Mouse (Mus musculus) midbrain, embryonic 14.5 days (tissue): Measurements from ENCODE around the gene Ak5. TPM values are rescaled to one million over a fixed set of nuclear protein-coding genes. Genes with fewer than 3 reads are reported as not detected.

Source experiments
- ATAC-seq: fragments of 200-750 bp; cut with Nextera tagmentation; 2 replicates; pipeline ENCODE4 v1.8.0; 2017; ENCODE audit warnings: moderate number of reproducible peaks, moderate library complexity; ENCODE audit not compliant: low FRiP score, low TSS enrichment
- DNase-seq: peaks from one replicate; pipeline ENCODE4 v3.0.0-alpha.2; 2015
- H3K27ac ChIP-seq: fragments of 300-500 bp; sonication (generic); replicated peaks from 2 replicates; pipeline ENCODE4 v1.5.1; 2014; ENCODE audit warnings: mild to moderate bottlenecking, low read depth, low read length, moderate library complexity
- H3K27me3 ChIP-seq: fragments of 300-500 bp; sonication (generic); 2 replicates; pipeline ENCODE4 v1.6.1; 2014; ENCODE audit warnings: low read length, control low read depth, mixed read lengths; ENCODE audit not compliant: control insufficient read depth, insufficient read depth
- H3K36me3 ChIP-seq: fragments of 300-500 bp; sonication (generic); 2 replicates; pipeline ENCODE4 v1.6.1; 2014; ENCODE audit warnings: low read length, control low read depth; ENCODE audit not compliant: control insufficient read depth, insufficient read depth
- H3K4me1 ChIP-seq: fragments of 300-500 bp; sonication (generic); 2 replicates; pipeline ENCODE4 v1.6.1; 2014; ENCODE audit warnings: mild to moderate bottlenecking, antibody characterized with exemption, low read length, control low read depth; ENCODE audit not compliant: control insufficient read depth, insufficient read depth
- H3K4me2 ChIP-seq: fragments of 300-500 bp; sonication (generic); 2 replicates; pipeline ENCODE4 v1.6.1; 2014; ENCODE audit warnings: mild to moderate bottlenecking, low read length, moderate library complexity
- H3K4me3 ChIP-seq: fragments of 300-500 bp; sonication (generic); replicated peaks from 2 replicates; pipeline ENCODE4 v1.5.1; 2014; ENCODE audit warnings: low read depth, low read length
- H3K9ac ChIP-seq: fragments of 300-500 bp; sonication (generic); replicated peaks from 2 replicates; pipeline ENCODE4 v1.6.1; 2014; ENCODE audit warnings: mild to moderate bottlenecking, low read length, moderate library complexity
- H3K9me3 ChIP-seq: fragments of 300-500 bp; sonication (generic); 2 replicates; pipeline ENCODE4 v1.6.1; 2016; ENCODE audit warnings: low read length, control low read depth, mixed read lengths; ENCODE audit not compliant: control insufficient read depth
- WGBS: fragments of 180-500 bp; shearing (Covaris S2); extraction: QIAGEN DNeasy Blood & Tissue Kit; methylation state at CpG from one replicate; pipeline ENCODE4 v1.1.7; 2014; 5-methylcytosine and 5-hydroxymethylcytosine counted together
- polyA plus RNA-seq: library from polyadenylated mRNA; unstranded; fragments of >200 nt; fragmentation: Nextera tagmentation; extraction: Ambion mirVana; gene quantifications from 2 replicates; pipeline ENCODE4 v1.2.1, GENCODE M21; 2014

The Ak5 gene
- polyA plus RNA-seq, 1 experiment from 2014 or later, result 9.2 TPM

DNA sequence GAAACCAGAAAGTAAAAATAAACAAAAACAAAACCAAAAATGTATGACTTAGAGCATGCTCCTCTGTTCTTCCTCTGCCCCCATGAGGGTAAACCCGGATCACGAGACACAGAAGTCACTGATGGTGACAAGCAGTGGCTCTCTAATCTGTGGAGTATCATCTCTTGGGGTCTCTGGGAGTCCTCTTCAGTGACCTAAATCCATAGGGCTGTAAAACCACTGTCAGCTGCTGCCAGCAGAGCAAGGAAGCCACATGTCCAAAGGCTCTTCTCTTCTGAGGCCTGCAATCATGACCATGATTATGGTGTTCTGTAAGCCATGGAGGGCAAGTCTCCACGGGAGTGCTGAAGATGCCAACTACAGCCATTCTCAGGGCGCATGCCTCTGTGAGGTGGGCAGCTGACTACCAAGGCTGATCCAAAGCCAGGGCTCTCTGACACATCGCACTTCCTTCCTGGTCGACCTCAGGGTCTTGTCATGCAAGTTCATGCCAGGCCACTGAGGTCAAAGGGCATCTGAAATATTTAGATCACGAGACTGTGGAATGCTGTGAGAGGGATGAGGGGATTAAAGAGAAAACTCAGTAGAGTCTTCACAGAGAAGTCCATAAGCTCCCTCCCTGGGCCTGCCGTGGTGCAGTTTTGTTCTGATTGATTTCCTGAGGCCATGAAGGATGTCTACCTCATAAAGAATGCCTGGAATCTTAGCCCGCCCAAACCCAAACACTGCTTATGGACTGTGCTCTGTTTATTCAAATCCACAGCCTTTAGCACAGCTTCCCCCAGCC lies 99.5 kb downstream of the Ak5 start:
- no peaks in the 10 kb centered on the region for H3K36me3 ChIP-seq
- H3K4me2 ChIP-seq, result no peak overlapping the region
- WGBS, result 74% methylated on average over 9 of the region's 9 CpGs
- no peaks in the 10 kb centered on the region for H3K9me3 ChIP-seq
- no peak overlapping the region for H3K27ac ChIP-seq
- no peaks in the 10 kb centered on the region for H3K27me3 ChIP-seq
- no peak for ATAC-seq
- DNase-seq, result no peak
- H3K9ac ChIP-seq, result no peak overlapping the region
- H3K4me1 ChIP-seq, result no peaks in the 10 kb centered on the region
- H3K4me3 ChIP-seq, result no peak overlapping the region

DNA sequence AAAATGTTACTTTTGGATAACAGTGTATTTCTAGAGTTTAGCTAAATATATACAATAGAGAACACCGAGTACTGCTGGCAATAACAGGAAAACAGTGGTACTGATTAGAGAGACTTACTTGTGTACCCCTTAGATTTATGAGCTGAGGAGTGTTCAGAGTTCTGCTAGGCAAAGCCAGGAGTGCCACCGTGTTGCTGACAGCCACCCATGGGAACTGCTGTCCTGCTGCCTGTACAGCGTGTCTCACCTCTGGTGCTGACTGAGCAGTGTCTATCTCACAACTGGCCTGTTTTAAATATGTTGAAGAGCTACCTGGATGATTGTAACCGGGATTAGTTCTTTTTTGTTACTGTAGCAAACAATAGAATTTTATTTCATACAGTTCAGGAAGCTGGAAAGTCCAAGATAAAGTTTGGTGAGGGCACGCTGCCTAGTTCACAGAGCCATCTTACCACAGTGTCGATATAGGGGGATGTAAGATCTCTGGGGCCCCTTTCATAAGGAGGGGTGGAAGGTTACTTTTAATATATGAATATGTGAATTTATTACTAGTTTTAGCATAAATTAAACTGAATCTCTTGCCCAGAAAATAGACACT lies 103.5 kb downstream of the Ak5 start:
- no peak overlapping the region for H3K4me2 ChIP-seq
- H3K4me3 ChIP-seq, result no peak overlapping the region
- no peak overlapping the region for H3K27ac ChIP-seq
- no peak overlapping the region for H3K9ac ChIP-seq
- WGBS, result 84% methylated on average over 6 of the region's 6 CpGs
- ATAC-seq, result no peak
- H3K9me3 ChIP-seq, result no peaks in the 10 kb centered on the region
- DNase-seq, result no peak
- no peaks in the 10 kb centered on the region for H3K4me1 ChIP-seq
- no peaks in the 10 kb centered on the region for H3K27me3 ChIP-seq
- no peaks in the 10 kb centered on the region for H3K36me3 ChIP-seq

DNA sequence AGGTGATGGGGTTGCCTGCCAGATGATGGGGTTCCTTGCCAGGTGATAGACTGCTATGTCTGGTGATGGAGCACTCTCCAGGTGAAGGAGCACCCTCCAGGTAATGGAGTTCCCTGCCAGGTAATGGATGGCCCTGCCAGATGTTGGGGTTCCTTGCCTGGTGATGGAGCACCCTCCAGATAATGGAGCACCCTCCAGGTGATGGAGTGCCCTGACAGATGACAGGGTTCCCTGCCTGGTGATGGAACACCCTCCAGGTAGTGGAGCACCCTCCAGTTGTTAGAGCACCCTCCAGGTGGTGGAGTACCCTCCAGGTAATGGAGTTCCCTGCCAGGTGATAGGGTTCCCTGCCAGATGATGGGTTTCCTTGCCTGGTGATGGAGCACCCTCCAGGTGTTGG lies 104.3 kb downstream of the Ak5 start:
- no peak overlapping the region for H3K4me2 ChIP-seq

DNA sequence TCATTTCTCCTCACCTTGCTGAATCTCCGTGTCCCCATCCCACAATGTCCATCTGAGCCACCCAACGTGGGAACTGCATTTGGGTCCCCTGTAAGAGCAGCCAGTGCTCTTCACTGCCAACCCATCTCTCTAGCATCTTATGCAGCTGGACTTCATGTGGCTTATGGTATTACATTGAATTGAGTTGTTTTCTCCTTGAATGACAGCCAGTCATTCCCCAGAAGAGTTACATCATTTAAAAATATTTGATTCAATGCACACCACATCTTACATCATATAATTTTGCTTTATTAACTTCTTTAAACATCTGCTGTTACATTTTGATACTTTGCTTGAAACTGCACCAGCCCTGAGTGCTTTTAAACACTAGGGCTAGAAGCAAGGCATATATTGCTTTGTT lies 106.5 kb downstream of the Ak5 start:
- DNase-seq (no peak), ATAC-seq (no peak)
- Histone ChIP-seq H3K4me1 (no peaks in the 10 kb centered on the region), H3K27ac (no peak overlapping the region), H3K4me3 (no peak overlapping the region), H3K9me3 (no peaks in the 10 kb centered on the region), H3K27me3 (no peaks in the 10 kb centered on the region), H3K36me3 (no peaks in the 10 kb centered on the region), H3K4me2 (no peak overlapping the region), H3K9ac (no peak overlapping the region)
- 82% methylated on average over 2 of the region's 2 CpGs for WGBS

More for the DNA sequence above, 104.3 kb downstream of the Ak5 start:
- Histone ChIP-seq H3K4me1 (no peaks in the 10 kb centered on the region), H3K27ac (no peak overlapping the region), H3K27me3 (no peaks in the 10 kb centered on the region), H3K36me3 (no peaks in the 10 kb centered on the region), H3K9me3 (no peaks in the 10 kb centered on the region), H3K4me3 (no peak overlapping the region), H3K9ac (no peak overlapping the region)
- no peak for DNase-seq
- ATAC-seq, result no peak

DNA sequence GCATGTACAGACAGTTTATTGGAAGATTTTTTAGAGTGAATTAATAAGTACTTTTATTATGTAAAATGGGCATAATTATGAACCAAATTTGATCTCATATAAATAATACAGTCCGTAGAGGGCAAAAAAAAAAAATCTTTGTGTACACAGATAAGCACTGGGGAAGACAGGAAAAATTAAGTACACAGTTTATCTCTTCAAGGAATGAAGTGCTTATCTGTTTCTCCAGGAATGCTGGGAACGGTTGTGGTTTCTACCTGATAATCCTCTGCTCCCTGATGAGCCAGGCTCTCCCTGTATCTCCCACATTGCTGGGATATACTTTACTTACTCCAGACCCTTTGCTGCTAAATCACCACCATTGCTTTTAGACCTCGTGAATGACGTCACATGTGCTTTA lies 108.9 kb downstream of the Ak5 start:
- H3K27ac ChIP-seq, result no peak overlapping the region
- ATAC-seq, result no peak
- H3K4me3 ChIP-seq, result no peak overlapping the region
- no peak overlapping the region for H3K4me2 ChIP-seq
- no peaks in the 10 kb centered on the region for H3K4me1 ChIP-seq
- no peaks in the 10 kb centered on the region for H3K27me3 ChIP-seq
- no peak overlapping the region for H3K9ac ChIP-seq
- no peaks in the 10 kb centered on the region for H3K36me3 ChIP-seq
- WGBS, result 77% methylated on average over 4 of the region's 4 CpGs
- no peaks in the 10 kb centered on the region for H3K9me3 ChIP-seq
- DNase-seq, result no peak

DNA sequence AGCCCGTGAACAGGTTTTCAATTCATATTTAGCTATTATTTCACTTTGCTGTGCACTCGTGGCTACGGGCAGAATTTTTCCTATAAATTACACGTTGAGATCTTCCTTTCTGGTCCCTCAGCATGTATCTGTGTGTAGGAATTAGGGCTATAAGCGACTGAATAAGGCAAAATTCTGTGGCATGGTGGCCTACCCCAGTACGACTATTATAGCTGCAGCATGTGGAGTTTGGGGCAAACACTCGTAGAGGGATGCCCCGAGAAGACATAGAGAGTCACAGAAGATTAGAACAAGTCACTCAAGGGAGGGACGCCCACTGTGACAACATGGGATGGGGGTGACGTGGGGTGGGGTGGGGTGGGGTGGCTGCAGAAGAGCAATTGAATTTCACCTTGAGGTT lies 110.1 kb downstream of the Ak5 start:
- H3K27ac ChIP-seq, result no peak overlapping the region
- no peak overlapping the region for H3K4me2 ChIP-seq
- no peaks in the 10 kb centered on the region for H3K9me3 ChIP-seq
- 65% methylated on average over 10 of the region's 10 CpGs for WGBS
- H3K4me3 ChIP-seq, result no peak overlapping the region
- H3K27me3 ChIP-seq, result no peaks in the 10 kb centered on the region
- H3K36me3 ChIP-seq, result no peaks in the 10 kb centered on the region
- no peak overlapping the region for H3K9ac ChIP-seq
- no peak for ATAC-seq
- DNase-seq, result no peak
- no peaks in the 10 kb centered on the region for H3K4me1 ChIP-seq

DNA sequence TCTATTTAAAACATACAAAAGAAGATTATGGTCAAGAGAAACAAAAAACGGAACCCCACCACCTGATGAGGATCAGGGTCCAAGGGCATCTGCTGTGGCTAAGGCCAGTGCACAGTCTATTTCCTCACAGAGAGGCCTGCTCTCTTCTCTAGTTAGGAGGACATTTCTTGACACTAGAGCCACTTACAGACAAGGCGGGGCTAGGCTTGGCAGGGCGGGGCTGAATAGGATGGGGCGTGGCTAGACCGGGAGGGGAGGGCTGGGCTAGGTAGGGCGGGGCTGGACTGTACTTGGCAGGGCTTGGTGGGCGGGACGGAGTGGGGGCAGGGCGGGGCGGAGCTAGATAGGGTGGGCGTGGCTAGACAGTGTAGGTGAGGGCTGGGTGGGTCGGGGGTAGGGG lies 110.5 kb downstream of the Ak5 start:
- Histone ChIP-seq H3K4me1 (no peaks in the 10 kb centered on the region), H3K27ac (no peak overlapping the region), H3K36me3 (no peaks in the 10 kb centered on the region), H3K4me3 (no peak overlapping the region), H3K27me3 (no peaks in the 10 kb centered on the region), H3K9ac (no peak overlapping the region), H3K9me3 (no peaks in the 10 kb centered on the region), H3K4me2 (no peak overlapping the region)
- ATAC-seq (no peak), DNase-seq (no peak)
- 34% methylated on average over 12 of the region's 12 CpGs for WGBS

DNA sequence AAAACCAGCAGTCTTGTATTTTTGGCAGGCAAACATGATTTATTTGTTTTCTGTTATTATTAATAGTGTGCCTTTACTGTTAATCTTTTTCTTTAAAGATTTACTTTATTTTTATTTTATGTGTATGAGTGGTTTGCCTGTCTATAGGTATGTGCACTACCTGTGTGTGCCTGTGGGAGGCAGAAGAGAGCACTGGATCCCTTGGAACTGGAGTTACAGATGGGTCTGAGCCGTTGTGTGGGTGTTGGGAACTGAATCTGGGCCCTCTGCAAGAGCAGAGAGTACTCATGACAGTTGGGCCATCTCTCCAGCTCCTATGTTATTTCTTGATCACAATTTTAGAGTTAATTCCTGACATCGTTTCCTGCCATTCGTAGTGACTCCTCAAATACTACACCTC lies 111.2 kb downstream of the Ak5 start:
- no peaks in the 10 kb centered on the region for H3K27me3 ChIP-seq
- H3K4me1 ChIP-seq, result no peaks in the 10 kb centered on the region
- no peaks in the 10 kb centered on the region for H3K9me3 ChIP-seq
- DNase-seq (no peak), ATAC-seq (no peak)
- WGBS, result 96% methylated on average over 3 of the region's 3 CpGs
- H3K9ac ChIP-seq, result no peak overlapping the region
- no peak overlapping the region for H3K4me2 ChIP-seq
- no peak overlapping the region for H3K27ac ChIP-seq
- no peaks in the 10 kb centered on the region for H3K36me3 ChIP-seq
- H3K4me3 ChIP-seq, result no peak overlapping the region

DNA sequence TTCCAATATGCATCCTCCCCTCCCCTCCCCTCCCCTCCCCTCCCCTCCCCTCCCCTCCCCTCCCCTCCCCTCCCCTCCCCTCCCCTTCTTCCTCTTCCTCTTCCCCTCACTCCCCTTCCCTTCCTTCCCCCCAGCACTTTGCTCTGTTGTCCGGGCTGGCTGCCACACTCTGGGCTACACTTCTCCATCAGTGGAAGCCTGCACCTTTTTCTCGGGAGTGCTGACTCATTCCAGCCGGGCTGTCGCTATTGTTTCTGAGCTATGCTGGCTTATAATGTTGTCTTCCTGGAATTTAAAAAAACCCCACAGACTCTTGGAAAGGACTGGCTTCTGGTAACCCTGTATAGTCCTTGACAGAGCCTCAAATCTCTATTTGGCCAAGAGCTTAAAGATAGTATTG lies 111.7 kb downstream of the Ak5 start:
- Histone ChIP-seq H3K4me3 (no peak overlapping the region), H3K9ac (no peak overlapping the region), H3K36me3 (no peaks in the 10 kb centered on the region), H3K27ac (no peak overlapping the region), H3K4me2 (no peak overlapping the region), H3K4me1 (no peaks in the 10 kb centered on the region), H3K27me3 (no peaks in the 10 kb centered on the region), H3K9me3 (no peaks in the 10 kb centered on the region)
- 56% methylated on average over 4 of the region's 4 CpGs for WGBS
- ATAC-seq, result no peak
- no peak for DNase-seq
